Mouse (Mus musculus) intestine, embryonic 15.5 days (tissue): ENCODE measurements around the gene Il1f8. TPM values are rescaled to one million over a fixed set of nuclear protein-coding genes. Genes with fewer than 3 reads are reported as not detected.
A peak's percentile ranks its signal among the peaks of the same experiment; 100 is the strongest.
"Not testable (repeated sequence)": the region's sequence is repeated elsewhere in the genome, so short reads cannot be mapped to it uniquely, and the experiment has no call there.

Experiments
- ATAC-seq: fragments of 200-750 bp; cut with Nextera tagmentation; 2 replicates; pipeline ENCODE4 v1.8.0; 2017; ENCODE audit warnings: moderate TSS enrichment, moderate library complexity
- H3K27ac ChIP-seq: fragments of 300-500 bp; sonication (generic); 2 replicates; pipeline ENCODE4 v1.5.1; 2015; ENCODE audit warnings: mild to moderate bottlenecking, inconsistent platforms
- H3K27me3 ChIP-seq: fragments of 300-500 bp; sonication (generic); replicated peaks from 2 replicates; pipeline ENCODE4 v1.6.1; 2015; ENCODE audit warnings: inconsistent platforms
- H3K36me3 ChIP-seq: fragments of 300-500 bp; sonication (generic); 2 replicates; pipeline ENCODE4 v1.6.1; 2015; ENCODE audit warnings: inconsistent platforms
- H3K4me1 ChIP-seq: fragments of 300-500 bp; sonication (generic); replicated peaks from 2 replicates; pipeline ENCODE4 v1.6.1; 2015; ENCODE audit warnings: inconsistent platforms
- H3K4me2 ChIP-seq: fragments of 300-500 bp; sonication (generic); replicated peaks from 2 replicates; pipeline ENCODE4 v1.6.1; 2015; ENCODE audit warnings: mild to moderate bottlenecking, inconsistent platforms
- H3K4me3 ChIP-seq: fragments of 300-500 bp; sonication (generic); replicated peaks from 2 replicates; pipeline ENCODE4 v1.5.1; 2015; ENCODE audit warnings: inconsistent platforms
- H3K9ac ChIP-seq: fragments of 300-500 bp; sonication (generic); 2 replicates; pipeline ENCODE4 v1.6.1; 2015; ENCODE audit warnings: inconsistent platforms
- H3K9me3 ChIP-seq: fragments of 300-500 bp; sonication (generic); 2 replicates; pipeline ENCODE4 v1.6.1; 2016; ENCODE audit warnings: inconsistent platforms
- WGBS: fragments of 180-500 bp; shearing (Covaris S2); methylation state at CpG from one replicate; pipeline ENCODE4 v1.1.7; 2015; 5-methylcytosine and 5-hydroxymethylcytosine counted together
- polyA plus RNA-seq: library from polyadenylated mRNA; unstranded; fragments of >200 nt; fragmentation: Nextera tagmentation; extraction: Ambion mirVana; gene quantifications from 2 replicates; pipeline ENCODE4 v1.2.1, GENCODE M21; 2015

Il1f8 gene
- not detected in 2 replicates for polyA plus RNA-seq

GRCm38 (mm10) chr2:24152861-24153260 is at the start of gene Il1f8:
Gene Il1f8 (plus strand): TSS chr2:24153161.
- Histone ChIP-seq H3K27ac (no peak within 1 kb of the TSS), H3K36me3 (no peaks in the 10 kb centered on the region), H3K27me3 (no peaks in the 10 kb centered on the region), H3K4me2 (no peak within 1 kb of the TSS), H3K9me3 (no peaks in the 10 kb centered on the region), H3K9ac (no peak within 1 kb of the TSS), H3K4me1 (no peaks in the 10 kb centered on the region), H3K4me3 (no peak within 1 kb of the TSS)
- 71% methylated on average over 2 of the region's 2 CpGs for WGBS
- no peak for ATAC-seq

GRCm38 (mm10) chr2:24103619-24104289 is 49.2 kb upstream of the Il1f8 start:
- Histone ChIP-seq H3K4me3 (no peak overlapping the region), H3K4me2 (no peak overlapping the region), H3K27me3 (no peaks in the 10 kb centered on the region), H3K9me3 (no peaks in the 10 kb centered on the region), H3K4me1 (no peaks in the 10 kb centered on the region), H3K27ac (no peak overlapping the region), H3K9ac (no peak overlapping the region), H3K36me3 (no peaks in the 10 kb centered on the region)
- WGBS, result 78% methylated on average over 4 of the region's 4 CpGs
- no peak for ATAC-seq

GRCm38 (mm10) chr2:24109085-24109484 is 43.9 kb upstream of the Il1f8 start:
- no peaks in the 10 kb centered on the region for H3K9me3 ChIP-seq
- ATAC-seq, result no peak
- no peak overlapping the region for H3K4me2 ChIP-seq
- H3K27me3 ChIP-seq, result no peaks in the 10 kb centered on the region
- H3K27ac ChIP-seq, result no peak overlapping the region
- H3K4me1 ChIP-seq, result no peaks in the 10 kb centered on the region
- H3K36me3 ChIP-seq, result no peaks in the 10 kb centered on the region
- H3K9ac ChIP-seq, result no peak overlapping the region
- no peak overlapping the region for H3K4me3 ChIP-seq

- Histone ChIP-seq H3K4me1 (no peaks in the 10 kb centered on the region), H3K27ac (no peak overlapping the region), H3K4me2 (no peak overlapping the region), H3K9ac (no peak overlapping the region), H3K36me3 (no peaks in the 10 kb centered on the region), H3K27me3 (no peaks in the 10 kb centered on the region), H3K4me3 (no peak overlapping the region), H3K9me3 (no peaks in the 10 kb centered on the region)
- ATAC-seq, result no peak
- 71% methylated on average over 1 of the region's 1 CpGs for WGBS
Measured at GRCm38 (mm10) chr2:24134373-24134772, 18.6 kb upstream of the Il1f8 start.

GRCm38 (mm10) chr2:24181683-24182331 is 28.8 kb downstream of the Il1f8 start:
- WGBS, result 20% methylated on average over 14 of the region's 14 CpGs
- H3K4me3 ChIP-seq, result not testable (repeated sequence)

GRCm38 (mm10) chr2:24182423-24183147 is 29.6 kb downstream of the Il1f8 start:
- peak overlapping the region; percentile 31; the same call in 1 of the 2 replicates for H3K4me2 ChIP-seq
- H3K27ac ChIP-seq, H3K36me3 ChIP-seq, H3K9me3 ChIP-seq, H3K4me1 ChIP-seq, H3K4me3 ChIP-seq, H3K27me3 ChIP-seq, ATAC-seq, H3K9ac ChIP-seq: not testable (repeated sequence)
- WGBS, result 59% methylated on average over 13 of the region's 13 CpGs

More at GRCm38 (mm10) chr2:24181683-24182331, 28.8 kb downstream of the Il1f8 start:
- not testable (repeated sequence) for H3K36me3 ChIP-seq, H3K27ac ChIP-seq, H3K4me1 ChIP-seq, ATAC-seq, H3K9ac ChIP-seq, H3K27me3 ChIP-seq, H3K9me3 ChIP-seq
- peak overlapping the region; percentile 31; the same call in 1 of the 2 replicates for H3K4me2 ChIP-seq

- H3K27ac ChIP-seq, H3K4me1 ChIP-seq, H3K4me3 ChIP-seq, H3K36me3 ChIP-seq, H3K27me3 ChIP-seq, H3K4me2 ChIP-seq, ATAC-seq, H3K9me3 ChIP-seq, H3K9ac ChIP-seq: not testable (repeated sequence)
Measured at GRCm38 (mm10) chr2:24184092-24184491, 31.1 kb downstream of the Il1f8 start.

- Histone ChIP-seq H3K9ac (no peak within 1 kb of the TSS), H3K9me3 (no peaks in the 10 kb centered on the region), H3K4me1 (no peaks in the 10 kb centered on the region), H3K27me3 (no peaks in the 10 kb centered on the region), H3K27ac (no peak within 1 kb of the TSS), H3K4me3 (no peak within 1 kb of the TSS), H3K36me3 (no peaks in the 10 kb centered on the region), H3K4me2 (no peak within 1 kb of the TSS)
- 88% methylated on average over 1 of the region's 1 CpGs for WGBS
- ATAC-seq, result no peak
Measured at GRCm38 (mm10) chr2:24186176-24186575, 33.2 kb downstream of the Il1f8 start, which contains the start of gene Il1f9. Gene Il1f9 (plus strand): TSS chr2:24186476.

GRCm38 (mm10) chr2:24187585-24187984 is 34.6 kb downstream of the Il1f8 start:
- WGBS, result 68% methylated on average over 6 of the region's 6 CpGs
- Histone ChIP-seq H3K9me3 (no peaks in the 10 kb centered on the region), H3K9ac (no peak overlapping the region), H3K36me3 (no peaks in the 10 kb centered on the region), H3K4me1 (no peaks in the 10 kb centered on the region), H3K27me3 (no peaks in the 10 kb centered on the region), H3K4me3 (no peak overlapping the region), H3K4me2 (no peak overlapping the region), H3K27ac (no peak overlapping the region)
- ATAC-seq, result no peak

GRCm38 (mm10) chr2:24188189-24188588 is 35.2 kb downstream of the Il1f8 start:
- 60% methylated on average over 1 of the region's 1 CpGs for WGBS
- no peak overlapping the region for H3K4me2 ChIP-seq
- no peak for ATAC-seq

More at GRCm38 (mm10) chr2:24188189-24188588, 35.2 kb downstream of the Il1f8 start:
- H3K27ac ChIP-seq, result no peak overlapping the region
- no peak overlapping the region for H3K9ac ChIP-seq
- no peaks in the 10 kb centered on the region for H3K4me1 ChIP-seq
- H3K36me3 ChIP-seq, result no peaks in the 10 kb centered on the region
- no peak overlapping the region for H3K4me3 ChIP-seq
- no peaks in the 10 kb centered on the region for H3K9me3 ChIP-seq
- no peaks in the 10 kb centered on the region for H3K27me3 ChIP-seq
